Mouse (Mus musculus) MEL (cell line): ENCODE measurements around the gene Pikfyve. TPM values are rescaled to one million over a fixed set of nuclear protein-coding genes. Genes with fewer than 3 reads are reported as not detected.
A peak's percentile ranks its signal among the peaks of the same experiment; 100 is the strongest.

Source experiments
- DNase-seq: peaks from one replicate; pipeline ENCODE4 v3.0.0; 2011; ENCODE audit warnings: low read depth, low spot score
- H3K27ac ChIP-seq: 2 replicates; pipeline ENCODE4 v1.5.1; 2012; ENCODE audit warnings: low read depth, mild to moderate bottlenecking, control low read depth, low read length, moderate library complexity; ENCODE audit not compliant: control insufficient read depth
- H3K27me3 ChIP-seq, 2 experiments: fragments of 150-350 bp in 1 of 2; sonication (generic) in 1 of 2; 2 replicates each; pipeline ENCODE4 v1.6.1; 2012; ENCODE audit warnings: low read length in 2 of 2, mild to moderate bottlenecking in 2 of 2, improper control_type of control experiment in 1 of 2, moderate library complexity in 1 of 2; ENCODE audit not compliant: insufficient read depth in 2 of 2, control insufficient read depth in 1 of 2
- H3K36me3 ChIP-seq, 2 experiments: 2 replicates each; pipeline ENCODE4 v1.6.1; 2012 to 2014; ENCODE audit warnings: low read length in 2 of 2, improper control_type of control experiment in 1 of 2, inconsistent platforms in 1 of 2, mild to moderate bottlenecking in 1 of 2; ENCODE audit not compliant: insufficient read depth in 2 of 2, control insufficient read depth in 1 of 2
- H3K4me1 ChIP-seq, 2 experiments: fragments of 150-350 bp in 1 of 2; sonication (generic) in 1 of 2; 2 replicates each; pipeline ENCODE4 v1.6.1; 2012; ENCODE audit warnings: low read length in 2 of 2, improper control_type of control experiment in 1 of 2, mild to moderate bottlenecking in 1 of 2; ENCODE audit not compliant: insufficient read depth in 2 of 2, control insufficient read depth in 1 of 2
- H3K4me3 ChIP-seq, 2 experiments: fragments of 150-350 bp in 1 of 2; sonication (generic) in 1 of 2; 2 replicates each; pipeline ENCODE4 v1.5.1; 2012; ENCODE audit warnings: low read depth in 2 of 2, low read length in 2 of 2, mild to moderate bottlenecking in 2 of 2, moderate library complexity in 2 of 2, control low read depth in 1 of 2, improper control_type of control experiment in 1 of 2; ENCODE audit not compliant: control insufficient read depth in 1 of 2, insufficient read depth in 1 of 2
- H3K79me2 ChIP-seq: 2 replicates; pipeline ENCODE4 v1.6.1; 2012; ENCODE audit warnings: mild to moderate bottlenecking, low read length, moderate library complexity; ENCODE audit not compliant: control insufficient read depth, poor library complexity, insufficient read depth
- H3K9ac ChIP-seq: 2 replicates; pipeline ENCODE4 v1.6.1; 2012; ENCODE audit warnings: low read depth, mild to moderate bottlenecking, control low read depth, low read length, moderate library complexity; ENCODE audit not compliant: control insufficient read depth, poor library complexity, severe bottlenecking
- H3K9me3 ChIP-seq: fragments of 150-350 bp; sonication (generic); replicated peaks from 2 replicates; pipeline ENCODE4 v1.6.1; 2012; ENCODE audit warnings: mild to moderate bottlenecking, low read length, improper control_type of control experiment, moderate library complexity; ENCODE audit not compliant: insufficient read depth
- BHLHE40 ChIP-seq: IDR thresholded peaks from 2 replicates; pipeline ENCODE4 v1.6.1; 2012; ENCODE audit warnings: low read depth, mild to moderate bottlenecking, inconsistent platforms, low read length, improper control_type of control experiment, borderline replicate concordance
- CHD1 ChIP-seq: IDR thresholded peaks from 2 replicates; pipeline ENCODE4 v1.6.1; 2012; ENCODE audit warnings: low read depth, mild to moderate bottlenecking, inconsistent platforms, low read length, improper control_type of control experiment
- CHD2 ChIP-seq: IDR thresholded peaks from 2 replicates; pipeline ENCODE4 v1.6.1; 2011; ENCODE audit warnings: low read length, improper control_type of control experiment
- CTCF ChIP-seq, 3 experiments: IDR thresholded peaks in 2 of 3; conservative IDR thresholded peaks in 1 of 3; 2 replicates each; pipeline ENCODE4 v1.5.1; 2011 to 2012; ENCODE audit warnings: low read length in 3 of 3, low read depth in 2 of 3, mild to moderate bottlenecking in 2 of 3, improper control_type of control experiment in 1 of 3, inconsistent platforms in 1 of 3, mixed read lengths in 1 of 3, moderate library complexity in 1 of 3; ENCODE audit not compliant: control insufficient read depth in 1 of 3, insufficient read depth in 1 of 3, poor library complexity in 1 of 3, severe bottlenecking in 1 of 3
- E2F4 ChIP-seq: IDR thresholded peaks from 2 replicates; pipeline ENCODE4 v1.6.1; 2011; ENCODE audit warnings: low read depth, low read length, improper control_type of control experiment, borderline replicate concordance
- ELF1 ChIP-seq: IDR thresholded peaks from 2 replicates; pipeline ENCODE4 v1.6.1; 2014; ENCODE audit warnings: low read depth, mild to moderate bottlenecking, inconsistent platforms, low read length, improper control_type of control experiment, moderate library complexity
- EP300 ChIP-seq, 2 experiments: IDR thresholded peaks; 2 replicates each; pipeline ENCODE4 v1.6.1; 2011; ENCODE audit warnings: improper control_type of control experiment in 2 of 2, low read length in 2 of 2, low read depth in 1 of 2, mild to moderate bottlenecking in 1 of 2
- ETS1 ChIP-seq: IDR thresholded peaks from 2 replicates; pipeline ENCODE4 v1.6.1; 2012; ENCODE audit warnings: low read depth, mild to moderate bottlenecking, inconsistent platforms, low read length, improper control_type of control experiment, moderate library complexity
- GABPA ChIP-seq: IDR thresholded peaks from 2 replicates; pipeline ENCODE4 v1.6.1; 2012; ENCODE audit warnings: low read depth, mild to moderate bottlenecking, inconsistent platforms, low read length, improper control_type of control experiment, moderate library complexity
- GATA1 ChIP-seq: IDR thresholded peaks from 2 replicates; pipeline ENCODE4 v1.6.1; 2011; ENCODE audit warnings: low read depth, low read length, improper control_type of control experiment
- HCFC1 ChIP-seq: IDR thresholded peaks from 2 replicates; pipeline ENCODE4 v1.6.1; 2012; ENCODE audit warnings: low read depth, mild to moderate bottlenecking, inconsistent platforms, low read length, improper control_type of control experiment, moderate library complexity
- JUND ChIP-seq: IDR thresholded peaks from 2 replicates; pipeline ENCODE4 v1.6.1; 2011; ENCODE audit warnings: low read depth, mild to moderate bottlenecking, improper control_type of control experiment, low read length
- KAT2A ChIP-seq: conservative IDR thresholded peaks from 2 replicates; pipeline ENCODE4 v1.6.1; 2012; ENCODE audit warnings: low read depth, low read length, improper control_type of control experiment, inconsistent platforms
- MAFK ChIP-seq: IDR thresholded peaks from 2 replicates; pipeline ENCODE4 v1.6.1; 2011; ENCODE audit warnings: low read depth, mild to moderate bottlenecking, low read length, improper control_type of control experiment, borderline replicate concordance
- MAX ChIP-seq: IDR thresholded peaks from 2 replicates; pipeline ENCODE4 v1.6.1; 2011; ENCODE audit warnings: low read length, improper control_type of control experiment
- MAZ ChIP-seq: IDR thresholded peaks from 2 replicates; pipeline ENCODE4 v1.6.1; 2012; ENCODE audit warnings: low read depth, mild to moderate bottlenecking, inconsistent platforms, low read length, improper control_type of control experiment
- MEF2A ChIP-seq: IDR thresholded peaks from 2 replicates; pipeline ENCODE4 v1.6.1; 2014; ENCODE audit warnings: low read depth, mild to moderate bottlenecking, inconsistent platforms, low read length, improper control_type of control experiment; ENCODE audit not compliant: poor library complexity, insufficient replicate concordance, severe bottlenecking; ENCODE audit errors: extremely low read depth
- MXI1 ChIP-seq: IDR thresholded peaks from 2 replicates; pipeline ENCODE4 v1.6.1; 2011; ENCODE audit warnings: mild to moderate bottlenecking, low read depth, low read length, improper control_type of control experiment
- MYB ChIP-seq: IDR thresholded peaks from 2 replicates; pipeline ENCODE4 v1.6.1; 2011; ENCODE audit warnings: mild to moderate bottlenecking, low read depth, low read length, improper control_type of control experiment
- MYC ChIP-seq: IDR thresholded peaks from 2 replicates; pipeline ENCODE4 v1.6.1; 2011; ENCODE audit warnings: low read depth, mild to moderate bottlenecking, low read length, improper control_type of control experiment, moderate library complexity
- NELFE ChIP-seq: IDR thresholded peaks from 2 replicates; pipeline ENCODE4 v1.6.1; 2011; ENCODE audit warnings: low read depth, low read length, improper control_type of control experiment
- NRF1 ChIP-seq: IDR thresholded peaks from 2 replicates; pipeline ENCODE4 v1.6.1; 2014; ENCODE audit warnings: low read depth, mild to moderate bottlenecking, inconsistent platforms, low read length, improper control_type of control experiment, moderate library complexity; ENCODE audit not compliant: poor library complexity, insufficient read depth, severe bottlenecking
- POLR2A ChIP-seq, 2 experiments: IDR thresholded peaks; 2 replicates each; pipeline ENCODE4 v1.6.1; 2011 to 2012; ENCODE audit warnings: low read length in 2 of 2, mild to moderate bottlenecking in 2 of 2, control low read depth in 1 of 2, improper control_type of control experiment in 1 of 2, low read depth in 1 of 2, moderate library complexity in 1 of 2; ENCODE audit not compliant: control insufficient read depth in 1 of 2, insufficient read depth in 1 of 2, poor library complexity in 1 of 2
- POLR2AphosphoS2 ChIP-seq: IDR thresholded peaks from 2 replicates; pipeline ENCODE4 v1.6.1; 2011; ENCODE audit warnings: low read length, improper control_type of control experiment
- POLR2AphosphoS5 ChIP-seq: IDR thresholded peaks from 2 replicates; pipeline ENCODE4 v1.6.1; 2012; ENCODE audit warnings: low read depth, borderline replicate concordance, mild to moderate bottlenecking, inconsistent platforms, low read length, moderate library complexity, mixed read lengths
- RAD21 ChIP-seq: IDR thresholded peaks from 2 replicates; pipeline ENCODE4 v1.6.1; 2011; ENCODE audit warnings: mild to moderate bottlenecking, low read depth, low read length, improper control_type of control experiment
- RCOR1 ChIP-seq: IDR thresholded peaks from 2 replicates; pipeline ENCODE4 v1.6.1; 2012; ENCODE audit warnings: low read depth, mild to moderate bottlenecking, inconsistent platforms, low read length, improper control_type of control experiment
- SIN3A ChIP-seq: IDR thresholded peaks from 2 replicates; pipeline ENCODE4 v1.6.1; 2012; ENCODE audit warnings: low read length, improper control_type of control experiment, inconsistent platforms
- SMC3 ChIP-seq: IDR thresholded peaks from 2 replicates; pipeline ENCODE4 v1.6.1; 2011; ENCODE audit warnings: low read depth, low read length, improper control_type of control experiment
- TAL1 ChIP-seq: IDR thresholded peaks from 2 replicates; pipeline ENCODE4 v1.6.1; 2012; ENCODE audit warnings: mild to moderate bottlenecking, inconsistent platforms, low read length, moderate library complexity, mixed read lengths
- TBP ChIP-seq: IDR thresholded peaks from 2 replicates; pipeline ENCODE4 v1.8.0; 2011; ENCODE audit warnings: low read depth, low read length, improper control_type of control experiment
- TCF12 ChIP-seq: IDR thresholded peaks from 2 replicates; pipeline ENCODE4 v1.6.1; 2014; ENCODE audit warnings: low read depth, mild to moderate bottlenecking, inconsistent platforms, low read length, improper control_type of control experiment, moderate library complexity
- USF1 ChIP-seq: IDR thresholded peaks from 2 replicates; pipeline ENCODE4 v1.6.1; 2014; ENCODE audit warnings: low read depth, mild to moderate bottlenecking, inconsistent platforms, low read length, improper control_type of control experiment, moderate library complexity
- USF2 ChIP-seq, 2 experiments: IDR thresholded peaks; 2 replicates each; pipeline ENCODE4 v1.6.1; 2011 to 2012; ENCODE audit warnings: improper control_type of control experiment in 2 of 2, low read length in 2 of 2, borderline replicate concordance in 1 of 2, inconsistent platforms in 1 of 2, low read depth in 1 of 2, mild to moderate bottlenecking in 1 of 2; ENCODE audit not compliant: insufficient read depth in 1 of 2
- ZC3H11A ChIP-seq: IDR thresholded peaks from 2 replicates; pipeline ENCODE4 v1.6.1; 2012; ENCODE audit warnings: low read depth, mild to moderate bottlenecking, inconsistent platforms, low read length, improper control_type of control experiment
- ZKSCAN1 ChIP-seq: IDR thresholded peaks from 2 replicates; pipeline ENCODE4 v1.6.1; 2012; ENCODE audit warnings: low read depth, mild to moderate bottlenecking, inconsistent platforms, low read length, improper control_type of control experiment, moderate library complexity
- ZMIZ1 ChIP-seq: IDR thresholded peaks from 2 replicates; pipeline ENCODE4 v1.6.1; 2012; ENCODE audit warnings: low read depth, mild to moderate bottlenecking, inconsistent platforms, low read length, improper control_type of control experiment, moderate library complexity
- ZNF384 ChIP-seq: IDR thresholded peaks from 2 replicates; pipeline ENCODE4 v1.6.1; 2012; ENCODE audit warnings: low read depth, mild to moderate bottlenecking, inconsistent platforms, low read length, improper control_type of control experiment
- polyA plus RNA-seq, 2 experiments: library from polyadenylated mRNA; stranded (reverse) in 1 of 2; unstranded in 1 of 2; fragments of >175 nt in 1 of 2; fragments of >200 nt in 1 of 2; gene quantifications; 2 replicates each; pipeline versions ENCODE4 v1.2.1 to v1.2.4; 2012; ENCODE audit warnings: low replicate concordance in 2 of 2, low read depth in 1 of 2; ENCODE audit not compliant: insufficient read length in 2 of 2, insufficient read depth in 1 of 2, missing spikeins in 1 of 2
- total RNA-seq: library from RNA; depleted of rRNA; stranded (reverse); fragments of 300-350 nt; gene quantifications from 2 replicates; pipeline ENCODE4 v1.2.3, GENCODE M21; 2012

Pikfyve gene
- total and polyA plus RNA-seq, 3 experiments: 11.5 to 13.3 TPM; not detected in 1

- H3K27me3 ChIP-seq: no peaks in the 10 kb centered on the region
- H3K9ac ChIP-seq: no peak overlapping the region
- peaks cover 0 to 23% of the 10 kb centered on the region in 2 experiments; a peak in 2 of 4 replicates for H3K36me3 ChIP-seq
- no peaks in the 10 kb centered on the region for H3K79me2 ChIP-seq
- no peak overlapping the region for H3K4me3 ChIP-seq
- DNase-seq: peak; percentile 95
- peak overlapping the region; percentile 71 for H3K27ac ChIP-seq
- H3K4me1 ChIP-seq: peaks cover 9 to 20% of the 10 kb centered on the region in 2 experiments
- H3K9me3 ChIP-seq: no peaks in the 10 kb centered on the region
- no peak for TF ChIP-seq MAZ
- TF ChIP-seq GABPA: no peak
- TF ChIP-seq ZMIZ1: no peak
- peak; percentile 73 for TF ChIP-seq TAL1
- peak; percentile 66 for TF ChIP-seq SIN3A
- no peak for TF ChIP-seq RAD21
- no peak for TF ChIP-seq CTCF (IDR thresholded peaks at IDR 0.05 in 2 of 3, conservative IDR thresholded peaks at IDR 0.05 in 1 of 3; ENCODE audit: control insufficient read depth in 1 of 3, insufficient read depth in 1 of 3, low read depth in 2 of 3, low read length in 3 of 3, poor library complexity in 1 of 3, severe bottlenecking in 1 of 3)
- TF ChIP-seq MYB: no peak
- TF ChIP-seq KAT2A: no peak
- no peak for TF ChIP-seq CHD2
- no peak for TF ChIP-seq USF1
- TF ChIP-seq NELFE: no peak
- no peak for TF ChIP-seq HCFC1
- TF ChIP-seq USF2 (IDR thresholded peaks at IDR 0.05; ENCODE audit: borderline replicate concordance in 1 of 2, insufficient read depth in 1 of 2, low read depth in 1 of 2, low read length in 2 of 2): no peak
- peak; percentile 82 to 88 for TF ChIP-seq EP300 (IDR thresholded peaks at IDR 0.05; ENCODE audit: low read depth in 1 of 2, low read length in 2 of 2)
- TF ChIP-seq MYC: no peak
- TF ChIP-seq CHD1: no peak
- no peak for TF ChIP-seq ZKSCAN1
- peak; percentile 88 for TF ChIP-seq GATA1
- TF ChIP-seq SMC3: no peak
- TF ChIP-seq ETS1: peak; percentile 81
- no peak for TF ChIP-seq E2F4
- TF ChIP-seq JUND: no peak
- TF ChIP-seq POLR2AphosphoS5: no peak
- TF ChIP-seq MAX: no peak
- 0 out of 2 replicates have a peak, but pooled peaks have one; percentile 1 for TF ChIP-seq ZNF384
- no peak for TF ChIP-seq NRF1
- TF ChIP-seq TBP: no peak
- TF ChIP-seq MXI1: peak; percentile 72
- TF ChIP-seq ZC3H11A: no peak
- no peak for TF ChIP-seq POLR2AphosphoS2
- TF ChIP-seq MEF2A: no peak
- TF ChIP-seq ELF1: no peak
- TF ChIP-seq RCOR1: peak; percentile 98
- TF ChIP-seq BHLHE40: no peak
- TF ChIP-seq MAFK: no peak; the same call in 1 of the 2 replicates
- TF ChIP-seq TCF12: peak; percentile 84
- TF ChIP-seq POLR2A (IDR thresholded peaks at IDR 0.05; ENCODE audit: control insufficient read depth in 1 of 2, insufficient read depth in 1 of 2, low read depth in 1 of 2, low read length in 2 of 2, poor library complexity in 1 of 2): no peak
Observed at GRCm38 (mm10) chr1:65169947-65170346, 16.5 kb upstream of the Pikfyve start.
